Mouse (Mus musculus): ENCODE results near the gene Kcnh7. TPM values are rescaled to one million over a fixed set of nuclear protein-coding genes. Genes with fewer than 3 reads are reported as not detected.

Kcnh7 gene
- polyA plus RNA-seq, 1 experiment from 2014 or later, result 4.4 TPM

DNA sequence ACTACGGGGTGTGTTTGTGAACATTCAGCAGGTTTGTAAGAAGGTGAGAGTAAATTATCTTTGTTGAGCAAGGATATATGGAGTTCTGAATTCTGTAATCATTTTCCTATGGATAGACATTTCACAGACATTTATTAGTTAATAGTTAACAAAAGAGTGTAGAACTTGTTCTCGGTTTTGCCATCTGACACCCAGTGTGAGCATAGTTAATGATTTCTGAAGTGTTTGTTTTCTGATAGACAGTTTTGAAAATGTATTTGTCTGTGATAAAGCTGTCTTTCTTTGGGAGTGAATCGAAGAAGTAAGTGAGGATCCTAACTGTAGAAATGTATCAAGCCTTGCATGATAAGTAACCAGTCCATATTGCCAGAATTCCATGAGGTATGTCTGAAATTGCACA, 276.4 kb downstream of the Kcnh7 start:
- DNase-seq (ENCODE audit: low spot score) (no peak), ATAC-seq (ENCODE audit: low FRiP score) (no peak)
- H3K4me1 ChIP-seq (replicated peaks; ENCODE audit: control insufficient read depth, insufficient read depth, low read length), result no peaks in the 10 kb centered on the region
- no peak overlapping the region for H3K4me3 ChIP-seq (ENCODE audit: low read depth, low read length)
- H3K9ac ChIP-seq (ENCODE audit: low read depth, low read length), result no peak overlapping the region
- H3K27me3 ChIP-seq (ENCODE audit: control insufficient read depth, insufficient read depth, low read length), result no peaks in the 10 kb centered on the region
- no peaks in the 10 kb centered on the region for H3K36me3 ChIP-seq (ENCODE audit: control insufficient read depth, insufficient read depth, low read length)
- H3K4me2 ChIP-seq (replicated peaks; ENCODE audit: low read depth, low read length), result no peak overlapping the region
- no peak overlapping the region for H3K27ac ChIP-seq (ENCODE audit: low read depth, low read length)
- H3K9me3 ChIP-seq (ENCODE audit: control insufficient read depth, low read length), result no peaks in the 10 kb centered on the region
- WGBS, result 90% methylated on average over 3 of the region's 3 CpGs

DNA sequence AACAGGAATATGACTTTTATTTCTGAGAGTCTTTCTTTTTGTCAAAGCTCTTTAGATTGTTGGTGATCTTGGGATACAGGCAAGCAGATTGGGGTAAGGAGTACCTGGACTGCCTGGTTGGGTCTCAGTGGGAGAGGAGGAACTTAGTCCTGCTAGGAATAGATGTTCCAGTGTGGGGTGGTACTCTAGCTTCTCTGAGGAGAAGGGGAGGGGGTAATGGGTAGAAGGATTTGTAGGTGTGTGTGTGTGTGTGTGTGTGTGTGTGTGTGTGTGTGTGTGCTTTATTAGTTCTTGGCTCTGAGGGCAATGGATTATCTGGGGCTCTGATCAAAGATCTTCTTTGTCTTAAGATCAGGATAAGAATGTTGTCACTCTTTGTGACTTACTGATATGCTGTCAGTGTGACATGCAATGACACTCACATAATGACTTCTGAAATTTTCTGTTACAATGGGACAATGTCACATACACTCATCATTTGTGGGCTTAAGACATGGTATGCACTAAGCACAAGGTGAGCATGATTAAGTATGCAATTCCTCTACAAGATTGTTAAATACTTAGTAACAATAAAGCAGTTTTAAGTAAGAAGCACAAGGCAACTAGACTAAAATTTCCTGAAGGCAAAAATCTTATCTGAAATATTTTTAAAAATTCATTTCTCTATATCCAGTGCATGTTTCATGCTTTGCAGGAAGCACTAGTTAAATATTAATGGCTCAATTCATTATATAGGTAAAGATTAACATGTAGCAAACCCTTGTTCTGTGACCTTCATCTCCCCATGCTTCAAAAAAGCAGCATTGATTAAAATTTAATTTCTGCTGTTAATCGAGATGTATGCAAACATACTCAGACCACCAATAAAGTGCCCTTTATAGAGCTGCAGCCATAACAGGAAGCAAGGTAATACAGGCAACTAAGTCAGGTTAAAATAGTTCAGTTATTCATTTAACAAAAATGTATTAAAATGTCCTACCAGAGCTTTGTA, 281.4 kb downstream of the Kcnh7 start:
- no peak for DNase-seq (ENCODE audit: low spot score)
- H3K9me3 ChIP-seq (ENCODE audit: control insufficient read depth, low read length), result no peaks in the 10 kb centered on the region
- no peak for ATAC-seq (ENCODE audit: low FRiP score)
- H3K27ac ChIP-seq (ENCODE audit: low read depth, low read length), result no peak overlapping the region
- no peak overlapping the region for H3K4me3 ChIP-seq (ENCODE audit: low read depth, low read length)
- no peak overlapping the region for H3K9ac ChIP-seq (ENCODE audit: low read depth, low read length)
- H3K27me3 ChIP-seq (ENCODE audit: control insufficient read depth, insufficient read depth, low read length), result no peaks in the 10 kb centered on the region
- no peak overlapping the region for H3K4me2 ChIP-seq (replicated peaks; ENCODE audit: low read depth, low read length)
- 81% methylated on average over 1 of the region's 1 CpGs for WGBS
- H3K36me3 ChIP-seq (ENCODE audit: control insufficient read depth, insufficient read depth, low read length), result no peaks in the 10 kb centered on the region
- H3K4me1 ChIP-seq (replicated peaks; ENCODE audit: control insufficient read depth, insufficient read depth, low read length), result no peaks in the 10 kb centered on the region

DNA sequence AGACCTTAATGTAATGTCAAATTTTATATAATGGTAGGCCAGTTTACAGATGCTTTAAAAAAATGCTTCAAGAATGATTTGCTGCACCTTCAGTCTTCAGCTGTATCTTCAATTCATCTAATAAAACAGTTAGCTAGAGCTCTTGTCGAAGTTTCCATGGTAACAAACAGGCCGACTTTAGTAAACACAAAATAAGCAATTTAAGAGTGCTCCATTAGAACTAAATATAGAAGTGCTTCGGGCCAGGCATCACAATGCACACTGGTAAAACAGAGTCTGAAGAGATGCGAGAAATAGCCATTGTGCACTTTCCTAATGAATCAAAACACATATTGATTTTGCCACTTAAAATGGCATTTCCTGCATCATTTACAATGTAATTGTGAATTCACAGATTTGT, 305.3 kb downstream of the Kcnh7 start:
- Histone ChIP-seq H3K27me3 (ENCODE audit: control insufficient read depth, insufficient read depth, low read length) (no peaks in the 10 kb centered on the region), H3K4me3 (ENCODE audit: low read depth, low read length) (no peak overlapping the region), H3K9ac (ENCODE audit: low read depth, low read length) (no peak overlapping the region), H3K36me3 (ENCODE audit: control insufficient read depth, insufficient read depth, low read length) (no peaks in the 10 kb centered on the region), H3K4me1 (replicated peaks; ENCODE audit: control insufficient read depth, insufficient read depth, low read length) (no peaks in the 10 kb centered on the region), H3K27ac (ENCODE audit: low read depth, low read length) (no peak overlapping the region), H3K4me2 (replicated peaks; ENCODE audit: low read depth, low read length) (no peak overlapping the region), H3K9me3 (ENCODE audit: control insufficient read depth, low read length) (no peaks in the 10 kb centered on the region)
- WGBS, result 77% methylated on average over 4 of the region's 4 CpGs
- DNase-seq (ENCODE audit: low spot score) (no peak), ATAC-seq (ENCODE audit: low FRiP score) (no peak)

DNA sequence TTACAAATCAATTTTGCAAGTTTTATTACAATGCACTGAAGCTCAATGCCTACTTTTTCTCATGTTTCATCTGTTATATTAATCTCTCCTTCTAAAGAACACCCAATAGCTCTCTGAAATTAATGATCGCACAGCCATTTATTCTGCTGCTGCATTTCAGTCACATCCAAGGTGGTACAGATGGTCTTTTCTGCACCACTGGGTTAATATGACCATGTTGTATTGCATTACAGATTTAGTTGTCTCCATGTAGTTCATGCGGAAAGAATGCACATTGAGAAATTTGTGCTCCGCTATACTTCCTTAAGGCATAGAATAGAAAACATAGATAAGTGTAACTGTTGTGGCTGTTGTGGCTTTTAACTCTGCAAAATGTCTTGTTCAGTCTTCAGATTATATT, 328.7 kb downstream of the Kcnh7 start:
- no peaks in the 10 kb centered on the region for H3K4me1 ChIP-seq (replicated peaks; ENCODE audit: control insufficient read depth, insufficient read depth, low read length)
- no peak overlapping the region for H3K27ac ChIP-seq (ENCODE audit: low read depth, low read length)
- H3K4me2 ChIP-seq (replicated peaks; ENCODE audit: low read depth, low read length), result no peak overlapping the region
- no peaks in the 10 kb centered on the region for H3K27me3 ChIP-seq (ENCODE audit: control insufficient read depth, insufficient read depth, low read length)
- H3K36me3 ChIP-seq (ENCODE audit: control insufficient read depth, insufficient read depth, low read length), result no peaks in the 10 kb centered on the region
- H3K4me3 ChIP-seq (ENCODE audit: low read depth, low read length), result no peak overlapping the region
- DNase-seq (ENCODE audit: low spot score), result no peak
- H3K9me3 ChIP-seq (ENCODE audit: control insufficient read depth, low read length), result no peaks in the 10 kb centered on the region
- WGBS, result 84% methylated on average over 3 of the region's 3 CpGs
- no peak for ATAC-seq (ENCODE audit: low FRiP score)
- no peak overlapping the region for H3K9ac ChIP-seq (ENCODE audit: low read depth, low read length)

DNA sequence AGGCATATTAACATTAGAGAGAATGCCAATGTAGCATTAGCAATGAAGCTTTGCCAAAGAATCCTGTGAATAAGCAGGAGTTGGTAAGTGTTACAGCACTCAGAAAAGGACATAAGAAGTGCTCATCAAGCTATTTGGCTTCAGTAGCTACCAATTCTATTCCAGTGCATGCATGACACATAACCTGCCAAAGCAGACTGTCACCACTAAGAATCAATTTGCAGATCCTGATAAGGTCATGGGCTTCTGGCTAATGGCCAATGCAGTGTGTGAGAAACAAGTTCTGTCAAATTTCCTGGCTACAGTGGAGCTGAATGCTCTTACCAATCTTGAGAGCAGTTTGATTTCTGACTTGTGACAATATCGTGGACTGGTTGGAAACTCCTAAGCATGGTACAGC, 341.5 kb downstream of the Kcnh7 start:
- Histone ChIP-seq H3K4me2 (replicated peaks; ENCODE audit: low read depth, low read length) (no peak overlapping the region), H3K9ac (ENCODE audit: low read depth, low read length) (no peak overlapping the region), H3K27ac (ENCODE audit: low read depth, low read length) (no peak overlapping the region), H3K27me3 (ENCODE audit: control insufficient read depth, insufficient read depth, low read length) (no peaks in the 10 kb centered on the region), H3K4me3 (ENCODE audit: low read depth, low read length) (no peak overlapping the region), H3K9me3 (ENCODE audit: control insufficient read depth, low read length) (no peaks in the 10 kb centered on the region), H3K36me3 (ENCODE audit: control insufficient read depth, insufficient read depth, low read length) (no peaks in the 10 kb centered on the region), H3K4me1 (replicated peaks; ENCODE audit: control insufficient read depth, insufficient read depth, low read length) (no peaks in the 10 kb centered on the region)
- DNase-seq (ENCODE audit: low spot score) (no peak), ATAC-seq (ENCODE audit: low FRiP score) (no peak)
- WGBS, result 81% methylated on average over 1 of the region's 1 CpGs

DNA sequence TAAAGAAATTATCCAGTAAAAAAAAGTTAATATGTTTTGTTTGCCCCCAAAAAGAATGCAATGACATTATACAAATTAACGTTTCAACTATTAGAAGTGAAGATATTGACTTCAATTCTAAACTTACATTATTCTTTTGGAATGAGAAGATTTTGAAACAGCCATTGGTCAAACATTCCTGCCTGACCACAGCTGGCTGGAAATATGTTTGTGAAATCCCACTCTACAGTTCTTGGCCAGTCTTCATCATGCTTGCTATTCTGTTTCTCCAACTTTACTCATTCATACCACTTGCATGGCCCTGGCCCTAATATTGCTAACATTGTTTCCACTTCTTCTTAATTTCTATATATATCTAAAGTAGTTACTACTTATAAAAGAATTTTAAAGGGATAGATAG, 349.8 kb downstream of the Kcnh7 start:
- 88% methylated on average over 1 of the region's 1 CpGs for WGBS
- H3K9ac ChIP-seq (ENCODE audit: low read depth, low read length), result no peak overlapping the region
- ATAC-seq (ENCODE audit: low FRiP score), result no peak
- no peaks in the 10 kb centered on the region for H3K9me3 ChIP-seq (ENCODE audit: control insufficient read depth, low read length)
- H3K4me1 ChIP-seq (replicated peaks; ENCODE audit: control insufficient read depth, insufficient read depth, low read length), result no peaks in the 10 kb centered on the region
- H3K4me2 ChIP-seq (replicated peaks; ENCODE audit: low read depth, low read length), result no peak overlapping the region
- no peaks in the 10 kb centered on the region for H3K27me3 ChIP-seq (ENCODE audit: control insufficient read depth, insufficient read depth, low read length)
- no peak overlapping the region for H3K4me3 ChIP-seq (ENCODE audit: low read depth, low read length)
- H3K27ac ChIP-seq (ENCODE audit: low read depth, low read length), result no peak overlapping the region
- DNase-seq (ENCODE audit: low spot score), result no peak
- H3K36me3 ChIP-seq (ENCODE audit: control insufficient read depth, insufficient read depth, low read length), result no peaks in the 10 kb centered on the region

DNA sequence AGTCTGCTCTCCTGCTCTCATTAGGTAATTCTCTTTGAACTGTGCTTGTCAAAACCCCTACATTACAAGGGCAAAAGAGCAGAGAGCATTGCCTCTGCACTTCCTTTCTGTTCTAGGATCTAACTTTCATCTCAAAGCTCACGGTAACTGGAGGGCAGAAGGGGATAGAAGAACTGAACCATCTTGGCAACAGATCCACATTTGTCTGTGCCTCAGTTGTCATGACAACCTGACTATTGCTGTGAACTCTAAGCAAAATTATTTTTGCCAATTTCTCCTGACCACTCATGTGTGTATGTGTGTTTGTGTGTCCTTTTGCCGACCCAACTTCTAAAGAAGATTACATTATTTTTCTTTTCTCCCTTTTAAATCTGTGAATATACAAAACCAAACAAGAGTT, 364.9 kb downstream of the Kcnh7 start:
- no peak for DNase-seq (ENCODE audit: low spot score)
- no peak overlapping the region for H3K27ac ChIP-seq (ENCODE audit: low read depth, low read length)
- 60% methylated on average over 2 of the region's 2 CpGs for WGBS

DNA sequence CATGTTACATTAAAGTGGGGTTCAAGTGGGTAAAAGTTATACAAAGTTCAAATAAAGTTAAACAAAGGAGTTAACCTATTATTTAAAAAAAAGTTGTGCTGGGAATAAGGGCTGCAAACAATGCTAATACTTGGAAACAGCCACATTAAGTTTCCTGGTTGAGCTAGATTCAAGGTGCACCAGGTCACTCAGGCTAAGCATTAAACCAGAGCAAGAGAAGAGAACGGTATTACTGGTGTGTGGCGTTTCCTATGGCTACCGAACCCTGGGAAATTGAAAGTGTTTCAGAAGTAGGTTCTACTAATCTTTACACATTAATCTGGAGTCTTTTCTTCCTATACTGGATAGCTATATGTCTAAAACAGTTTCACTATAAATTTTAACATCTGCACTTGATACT, 368.1 kb downstream of the Kcnh7 start:
- WGBS, result 95% methylated on average over 3 of the region's 3 CpGs
- no peak overlapping the region for H3K4me2 ChIP-seq (replicated peaks; ENCODE audit: low read depth, low read length)
- H3K4me3 ChIP-seq (ENCODE audit: low read depth, low read length), result no peak overlapping the region

More for the DNA sequence above, 364.9 kb downstream of the Kcnh7 start:
- Histone ChIP-seq H3K27me3 (ENCODE audit: control insufficient read depth, insufficient read depth, low read length) (no peaks in the 10 kb centered on the region), H3K4me2 (replicated peaks; ENCODE audit: low read depth, low read length) (no peak overlapping the region), H3K9me3 (ENCODE audit: control insufficient read depth, low read length) (no peaks in the 10 kb centered on the region), H3K4me1 (replicated peaks; ENCODE audit: control insufficient read depth, insufficient read depth, low read length) (no peaks in the 10 kb centered on the region), H3K9ac (ENCODE audit: low read depth, low read length) (no peak overlapping the region), H3K36me3 (ENCODE audit: control insufficient read depth, insufficient read depth, low read length) (no peaks in the 10 kb centered on the region), H3K4me3 (ENCODE audit: low read depth, low read length) (no peak overlapping the region)
- ATAC-seq (ENCODE audit: low FRiP score), result no peak

DNA sequence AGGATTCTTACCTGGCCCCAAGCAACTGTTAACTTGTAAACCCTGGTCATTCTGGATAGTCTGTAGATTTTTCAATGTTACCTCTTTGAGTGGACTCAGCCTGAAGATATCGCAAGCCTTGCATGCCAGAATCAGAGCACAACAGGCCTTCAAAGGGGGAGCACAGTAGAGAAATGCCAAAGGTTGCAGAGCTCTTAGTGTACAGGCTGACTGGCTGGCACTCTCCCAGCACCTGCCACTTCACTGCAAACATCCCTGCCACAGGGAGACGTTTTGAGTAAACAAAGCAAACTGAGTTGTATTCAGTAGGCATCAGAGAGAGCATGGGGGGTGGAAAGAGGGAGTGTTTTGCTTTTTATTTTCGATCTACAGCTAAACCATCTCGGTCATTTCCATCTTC, 375.3 kb downstream of the Kcnh7 start:
- Histone ChIP-seq H3K4me1 (replicated peaks; ENCODE audit: control insufficient read depth, insufficient read depth, low read length) (no peaks in the 10 kb centered on the region), H3K27me3 (ENCODE audit: control insufficient read depth, insufficient read depth, low read length) (no peaks in the 10 kb centered on the region), H3K4me3 (ENCODE audit: low read depth, low read length) (no peak overlapping the region), H3K9me3 (ENCODE audit: control insufficient read depth, low read length) (no peaks in the 10 kb centered on the region), H3K36me3 (ENCODE audit: control insufficient read depth, insufficient read depth, low read length) (no peaks in the 10 kb centered on the region), H3K27ac (ENCODE audit: low read depth, low read length) (no peak overlapping the region), H3K9ac (ENCODE audit: low read depth, low read length) (no peak overlapping the region), H3K4me2 (replicated peaks; ENCODE audit: low read depth, low read length) (no peak overlapping the region)
- no peak for ATAC-seq (ENCODE audit: low FRiP score)
- DNase-seq (ENCODE audit: low spot score), result no peak
- WGBS, result 65% methylated on average over 4 of the region's 4 CpGs

More for the DNA sequence above, 368.1 kb downstream of the Kcnh7 start:
- Histone ChIP-seq H3K4me1 (replicated peaks; ENCODE audit: control insufficient read depth, insufficient read depth, low read length) (no peaks in the 10 kb centered on the region), H3K9ac (ENCODE audit: low read depth, low read length) (no peak overlapping the region), H3K9me3 (ENCODE audit: control insufficient read depth, low read length) (no peaks in the 10 kb centered on the region), H3K27me3 (ENCODE audit: control insufficient read depth, insufficient read depth, low read length) (no peaks in the 10 kb centered on the region), H3K36me3 (ENCODE audit: control insufficient read depth, insufficient read depth, low read length) (no peaks in the 10 kb centered on the region), H3K27ac (ENCODE audit: low read depth, low read length) (no peak overlapping the region)
- ATAC-seq (ENCODE audit: low FRiP score), result no peak
- DNase-seq (ENCODE audit: low spot score), result no peak
